Mouse (Mus musculus) MN1 (cell line): Measurements from ENCODE around the gene Fam214a.
"Not testable (repeated sequence)": the region's sequence is repeated elsewhere in the genome, so short reads cannot be mapped to it uniquely, and the experiment has no call there.

Experiments
- DNase-seq: peaks from one replicate; pipeline ENCODE4 v3.0.0-alpha.2; 2016; ENCODE audit warnings: low spot score

The Fam214a gene

DNA sequence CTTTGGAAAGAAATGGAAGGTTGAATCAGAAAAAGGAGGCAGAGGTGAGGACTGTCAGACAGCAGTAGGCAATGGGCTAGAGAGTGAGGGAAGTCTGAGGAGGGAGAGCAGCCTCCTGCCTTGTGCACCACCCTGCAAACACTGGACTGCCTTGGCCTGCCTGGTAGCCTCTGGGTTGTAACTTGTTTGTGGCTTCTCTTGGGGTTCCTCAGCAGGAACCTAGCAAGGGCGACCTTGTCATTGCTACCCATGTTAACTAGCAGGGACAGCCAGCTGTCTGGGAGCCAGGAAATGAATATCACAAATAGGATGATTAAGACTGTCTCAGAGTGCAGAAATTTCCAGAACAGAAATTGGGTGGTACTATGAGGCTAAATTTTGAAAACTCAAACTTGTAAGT lies 27.2 kb downstream of the Fam214a start:
- DNase-seq, result no peak

GRCm38 (mm10) chr9:74981663-74982111 lies 29.0 kb downstream of the Fam214a start:
- DNase-seq, result no peak

GRCm38 (mm10) chr9:74982193-74982592 lies 29.5 kb downstream of the Fam214a start:
- no peak for DNase-seq

DNA sequence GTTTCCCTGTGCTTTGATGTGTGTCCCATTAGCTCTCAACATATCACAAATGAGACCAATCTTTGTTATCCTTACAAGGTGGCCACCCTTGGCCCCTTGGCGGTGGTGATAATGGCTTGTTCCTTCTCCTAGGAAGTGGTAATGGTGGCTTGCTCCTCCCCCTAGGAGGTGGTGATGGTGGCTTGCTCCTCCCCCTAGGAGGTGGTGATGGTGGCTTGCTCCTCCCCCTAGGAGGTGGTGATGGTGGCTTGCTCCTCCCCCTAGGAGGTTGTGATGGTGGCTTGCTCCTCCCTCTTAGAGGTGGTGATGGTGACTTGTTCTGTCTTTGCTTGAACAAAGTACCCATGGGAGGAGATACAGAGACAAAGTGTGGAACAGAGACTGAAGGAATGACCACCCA lies 30.0 kb downstream of the Fam214a start:
- not testable (repeated sequence) for DNase-seq

- no peak for DNase-seq
Observed at GRCm38 (mm10) chr9:74985173-74985715, 32.6 kb downstream of the Fam214a start.

DNA sequence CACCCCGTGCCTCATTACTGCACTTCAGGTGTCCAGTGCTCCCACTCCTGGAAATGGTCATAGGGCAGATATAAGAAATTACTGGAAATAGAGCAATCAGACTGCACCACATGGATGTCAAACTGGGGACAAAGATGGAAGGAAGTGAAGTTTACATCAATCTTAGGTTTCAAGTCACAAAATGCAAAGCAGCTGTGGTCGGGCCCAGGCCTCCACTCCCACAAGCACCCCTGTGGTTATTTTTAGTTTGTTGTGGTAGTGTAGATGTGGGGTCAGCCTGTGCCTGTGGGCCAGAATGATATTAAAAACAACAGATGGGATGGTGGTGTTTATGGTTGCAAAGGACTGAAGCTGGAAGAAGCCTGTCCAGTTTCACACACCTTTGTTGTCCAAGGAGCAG lies 33.1 kb downstream of the Fam214a start:
- no peak for DNase-seq

GRCm38 (mm10) chr9:74988893-74989460 lies 36.3 kb downstream of the Fam214a start:
- no peak for DNase-seq

- DNase-seq, result no peak
Observed at GRCm38 (mm10) chr9:74989990-74990389, 37.3 kb downstream of the Fam214a start.

DNA sequence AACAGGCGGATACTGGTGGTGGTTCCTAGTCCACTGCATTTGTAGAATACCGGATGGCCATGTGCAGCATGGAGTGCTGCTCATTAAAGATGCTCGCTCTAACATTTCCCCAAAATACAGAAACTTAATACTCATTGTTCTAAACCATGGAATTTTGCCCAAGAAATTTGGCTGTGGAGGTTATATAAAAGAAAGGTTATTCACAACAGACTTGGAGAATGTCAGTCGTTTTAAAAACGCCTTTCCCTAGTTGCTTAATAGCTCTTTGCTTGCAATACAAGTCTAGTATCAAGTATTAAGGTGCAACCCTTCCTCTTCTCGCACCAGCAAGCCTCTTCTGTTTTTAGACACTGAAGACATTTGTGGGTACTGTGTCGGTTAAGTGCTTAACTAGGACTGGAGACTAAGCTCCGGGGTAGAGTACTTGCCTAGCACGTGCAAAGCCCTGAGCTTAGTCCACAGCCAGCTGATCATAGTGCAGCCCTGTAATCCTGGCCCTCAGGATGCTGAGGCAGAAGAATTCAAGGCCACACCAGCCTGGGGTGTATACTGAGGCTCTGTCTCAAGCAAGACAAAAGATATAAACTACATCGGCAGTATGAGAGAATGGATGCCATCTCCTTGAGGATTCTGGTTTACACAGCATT lies 42.0 kb downstream of the Fam214a start:
- DNase-seq, result no peak

DNA sequence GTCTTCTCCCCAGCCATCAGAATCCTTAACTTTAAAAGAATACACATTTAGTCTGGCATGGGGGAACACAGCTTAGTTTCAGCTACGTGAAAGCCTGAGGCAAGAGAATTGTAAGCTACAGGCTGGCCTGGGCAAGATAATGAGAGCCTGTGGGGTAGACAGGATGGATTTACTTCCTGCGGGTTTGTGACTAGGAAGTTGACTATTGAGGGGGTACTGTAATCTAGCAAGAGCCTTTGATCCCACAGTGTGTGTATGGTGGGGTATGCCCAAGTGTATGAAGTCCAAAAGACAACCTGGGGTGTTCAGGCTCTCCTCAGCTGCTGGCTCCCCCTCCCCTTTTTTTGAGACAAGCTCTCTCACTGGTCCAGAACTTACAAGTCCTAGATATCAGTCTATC lies 43.7 kb downstream of the Fam214a start:
- no peak for DNase-seq

DNA sequence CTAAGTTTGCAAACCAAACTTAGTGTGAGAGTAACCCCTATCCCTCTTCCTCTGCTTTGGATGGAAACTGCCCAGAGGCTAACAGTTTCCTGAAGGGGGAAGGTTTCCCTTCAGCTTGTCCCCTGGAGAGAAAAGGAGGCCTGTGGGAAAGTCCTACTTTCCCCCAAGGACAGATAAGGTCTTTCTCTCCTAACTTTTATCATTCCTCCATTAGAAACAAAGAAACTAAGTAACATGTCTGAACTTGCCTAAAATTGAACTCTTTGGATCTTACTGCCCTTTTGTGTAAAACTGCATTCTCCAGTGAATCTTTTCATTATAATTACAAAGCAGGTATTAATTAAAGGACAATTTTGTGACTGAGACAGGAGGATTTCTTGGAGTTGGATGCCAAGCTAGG lies 45.3 kb downstream of the Fam214a start:
- DNase-seq, result no peak

DNA sequence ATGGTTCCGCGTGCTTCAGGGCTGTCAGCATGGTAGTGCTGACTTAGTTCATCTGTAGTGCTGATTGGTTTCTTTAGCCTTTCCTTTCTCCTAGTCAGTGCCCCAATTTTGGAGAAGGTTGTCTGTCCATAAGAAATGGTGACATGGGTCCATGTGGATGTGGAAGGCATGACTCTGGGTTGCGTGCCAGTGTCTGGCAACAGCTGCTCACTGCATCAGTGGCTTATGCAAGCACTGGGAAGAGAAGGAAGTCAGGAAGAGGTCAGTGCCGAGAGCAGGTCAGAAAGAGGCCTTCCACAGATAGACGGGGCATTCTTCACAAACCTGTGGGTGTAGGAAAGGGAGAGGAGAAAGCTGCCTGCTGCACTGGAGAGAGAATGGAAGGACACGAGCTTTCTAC lies 48.3 kb downstream of the Fam214a start:
- DNase-seq, result no peak

- DNase-seq, result no peak
Observed at GRCm38 (mm10) chr9:75001611-75002204, 49.0 kb downstream of the Fam214a start.

DNA sequence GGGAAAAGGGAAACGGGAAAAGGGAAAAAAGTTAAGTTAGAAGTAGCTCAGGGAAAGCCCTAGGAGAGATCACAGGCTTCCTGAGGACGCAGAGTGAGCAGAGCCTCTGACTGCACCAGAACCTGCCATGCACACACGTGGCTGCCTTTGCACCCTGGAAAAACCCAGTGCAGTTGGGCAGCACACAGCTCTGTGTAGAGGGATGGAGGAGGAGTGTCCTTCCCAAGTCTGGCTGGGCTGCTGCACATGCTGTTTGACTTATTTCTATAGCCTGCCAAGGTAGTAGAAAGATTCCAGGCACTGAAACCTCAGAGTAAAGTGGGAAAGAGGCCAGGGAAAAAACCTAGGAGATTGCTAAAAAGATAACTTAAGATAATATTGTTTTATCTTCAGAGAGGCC lies 49.6 kb downstream of the Fam214a start:
- no peak for DNase-seq

DNA sequence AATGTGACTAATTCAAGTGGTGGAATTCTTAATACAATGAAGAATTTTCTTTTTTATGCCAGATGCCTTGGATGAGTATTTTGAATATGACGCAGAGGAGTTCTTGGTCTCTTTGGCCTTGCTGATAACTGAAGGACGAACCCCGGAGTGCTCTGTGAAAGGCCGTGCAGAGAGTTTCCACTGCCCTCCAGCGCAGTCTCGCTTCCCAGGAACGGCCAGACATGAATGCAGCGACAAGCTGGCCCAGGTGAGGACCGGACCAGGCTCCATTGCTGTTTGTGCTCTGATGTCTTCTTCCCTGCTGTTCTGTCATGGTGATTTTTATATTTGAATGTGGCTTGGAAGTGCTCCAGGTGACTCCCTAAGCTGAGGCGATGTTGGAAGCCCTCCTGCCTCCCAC lies 51.5 kb downstream of the Fam214a start:
- DNase-seq, result no peak

DNA sequence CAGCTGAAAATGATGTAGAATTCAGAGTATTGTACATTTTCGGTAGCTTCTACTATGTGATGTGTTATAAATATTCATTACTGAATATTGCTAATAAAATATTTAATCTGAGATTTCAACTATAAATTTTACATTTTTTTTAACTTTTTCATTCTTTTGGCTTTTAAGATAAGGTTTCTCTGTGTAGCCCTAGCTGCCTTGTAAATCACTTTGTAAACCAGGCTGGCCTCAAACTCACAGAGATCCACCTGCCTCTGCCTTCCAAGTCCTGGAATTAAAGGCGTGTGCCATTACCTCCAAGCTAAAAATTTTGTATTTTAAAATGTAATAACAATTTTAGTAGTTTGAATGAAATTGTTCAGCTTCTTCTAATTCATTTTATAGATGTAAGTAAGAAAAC lies 63.9 kb downstream of the Fam214a start:
- DNase-seq, result no peak

DNA sequence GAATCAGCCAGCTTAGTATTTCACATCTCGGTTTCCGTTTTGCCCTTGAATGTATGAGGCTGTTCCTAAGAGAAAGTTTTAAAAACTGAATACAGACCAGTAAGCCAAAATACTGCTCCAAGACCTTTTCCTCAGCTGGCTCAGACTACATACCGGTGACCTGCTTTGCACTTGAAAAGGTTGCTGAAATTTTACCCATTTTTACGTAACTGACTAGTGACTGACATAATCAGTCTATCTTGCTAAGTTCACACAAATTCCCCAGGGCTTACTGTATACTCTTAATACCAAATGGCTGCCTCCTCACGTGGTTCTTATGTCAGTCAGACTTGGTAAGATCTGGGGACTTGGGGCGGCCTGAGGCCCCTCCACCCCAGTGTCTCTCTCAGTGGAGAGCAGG lies 66.5 kb downstream of the Fam214a start:
- no peak for DNase-seq

- DNase-seq, result no peak
Observed at GRCm38 (mm10) chr9:75019592-75019991, 66.9 kb downstream of the Fam214a start.

DNA sequence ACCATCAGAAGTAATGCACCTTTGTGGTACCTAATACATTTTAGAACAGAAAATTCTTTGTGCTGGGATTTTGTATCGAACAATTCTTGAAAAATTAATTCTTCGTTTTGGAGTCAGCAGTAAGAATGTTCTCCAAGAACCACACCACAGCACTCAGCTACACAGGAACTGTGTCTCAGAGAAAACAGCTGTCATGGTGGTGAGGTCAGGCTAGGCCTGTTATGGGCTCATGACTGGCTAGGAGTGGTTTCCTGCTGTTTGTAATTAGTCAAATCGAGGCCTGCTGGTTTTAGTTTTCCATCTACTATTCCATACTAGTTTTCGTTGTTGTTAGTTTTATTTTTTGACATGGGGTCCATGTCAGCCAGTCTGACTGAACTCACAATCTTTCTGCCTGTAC lies 67.9 kb downstream of the Fam214a start:
- no peak for DNase-seq

DNA sequence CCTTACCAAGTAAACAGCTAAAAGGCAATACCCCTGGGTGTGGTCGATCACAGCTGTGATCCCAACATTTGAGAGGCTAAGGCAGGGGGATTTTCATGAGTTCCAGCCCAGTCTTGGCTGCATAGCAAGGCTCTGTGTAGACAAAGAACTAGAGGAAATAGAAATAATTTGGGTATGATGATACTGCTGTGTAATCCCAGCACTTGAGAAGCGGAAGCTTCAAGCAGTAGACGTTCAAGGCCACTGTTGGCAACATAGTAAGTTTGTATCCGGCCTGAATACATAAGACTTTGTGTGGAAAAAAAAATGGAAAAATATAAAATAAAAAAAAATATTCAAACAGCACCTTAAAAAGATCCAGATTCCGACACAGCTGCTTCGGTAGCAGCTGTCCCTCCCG lies 69.9 kb downstream of the Fam214a start:
- no peak for DNase-seq

- DNase-seq, result no peak
Observed at GRCm38 (mm10) chr9:75023150-75023894, 70.6 kb downstream of the Fam214a start.

DNA sequence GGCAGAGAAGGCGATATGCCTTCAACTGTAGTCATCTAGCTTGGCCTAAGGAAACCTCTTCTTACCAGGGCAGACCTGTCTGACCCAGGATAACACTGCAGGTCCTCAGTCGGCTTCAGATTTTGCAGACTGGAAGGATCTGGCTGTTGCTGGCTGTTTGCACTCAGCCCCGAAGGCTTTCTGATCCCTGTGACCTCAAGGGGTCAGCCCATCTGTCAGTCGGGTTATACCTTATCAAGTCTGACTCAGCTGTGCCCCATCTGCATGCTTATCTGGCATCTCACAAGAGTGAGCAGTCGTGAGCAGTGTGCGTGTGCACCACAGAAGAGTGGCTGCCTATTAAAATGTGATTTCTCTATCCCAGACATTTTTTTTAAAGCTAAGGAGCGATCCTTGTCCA lies 71.4 kb downstream of the Fam214a start:
- DNase-seq, result no peak

DNA sequence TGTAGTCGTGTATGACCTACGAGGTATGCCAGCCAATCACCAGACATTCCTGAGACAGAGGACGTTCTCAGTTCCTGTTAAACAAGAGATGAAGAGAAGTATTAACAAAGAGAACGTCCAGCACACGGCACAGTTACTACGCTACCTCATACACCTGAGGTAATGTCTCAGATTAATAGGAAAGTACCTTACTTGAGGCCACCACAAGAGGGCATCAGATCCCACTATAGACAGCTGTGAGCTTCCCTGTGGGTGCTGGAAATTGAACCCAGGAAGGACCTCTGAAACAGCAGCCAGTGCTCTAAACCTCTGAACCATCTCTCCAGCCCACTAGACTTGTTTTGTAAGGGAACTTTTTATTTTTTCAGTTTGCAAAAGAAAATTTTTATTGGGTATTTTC lies 73.0 kb downstream of the Fam214a start:
- no peak for DNase-seq
